Mouse (Mus musculus) liver, embryonic 14.5 days (tissue): Measurements from ENCODE around the gene Prpf8. TPM values are rescaled to one million over a fixed set of nuclear protein-coding genes. Genes with fewer than 3 reads are reported as not detected.

Experiments used
- ATAC-seq: fragments of 200-750 bp; cut with Nextera tagmentation; 2 replicates; pipeline ENCODE4 v1.8.0; 2017; ENCODE audit warnings: moderate number of reproducible peaks, mild to moderate bottlenecking, moderate library complexity; ENCODE audit not compliant: insufficient read depth
- DNase-seq, 3 experiments: peaks; one replicate each; pipeline ENCODE4 v3.0.0-alpha.2; 2012 to 2013; ENCODE audit warnings: low read depth in 3 of 3, low spot score in 3 of 3
- H3K27ac ChIP-seq: fragments of 300-500 bp; sonication (generic); 2 replicates; pipeline ENCODE4 v1.5.1; 2014; ENCODE audit warnings: moderate library complexity, mild to moderate bottlenecking, control low read depth, inconsistent platforms
- H3K27me3 ChIP-seq: fragments of 300-500 bp; sonication (generic); 2 replicates; pipeline ENCODE4 v1.6.1; 2014; ENCODE audit warnings: mild to moderate bottlenecking, low read length, moderate library complexity; ENCODE audit not compliant: control insufficient read depth, insufficient read depth
- H3K36me3 ChIP-seq: fragments of 300-500 bp; sonication (generic); replicated peaks from 2 replicates; pipeline ENCODE4 v1.6.1; 2014; ENCODE audit warnings: low read depth; ENCODE audit not compliant: control insufficient read depth, insufficient read depth
- H3K4me1 ChIP-seq, 2 experiments: fragments of 200-500 bp in 1 of 2; fragments of 300-500 bp in 1 of 2; sonication (generic) in 1 of 2; replicated peaks; 2 replicates each; pipeline ENCODE4 v1.6.1; 2012 to 2014; ENCODE audit warnings: antibody characterized with exemption in 1 of 2, inconsistent platforms in 1 of 2, low read length in 1 of 2; ENCODE audit not compliant: control insufficient read depth in 2 of 2, insufficient read depth in 2 of 2
- H3K4me2 ChIP-seq: fragments of 300-500 bp; sonication (generic); 2 replicates; pipeline ENCODE4 v1.6.1; 2014; ENCODE audit warnings: low read depth, mild to moderate bottlenecking, control low read depth, moderate library complexity
- H3K4me3 ChIP-seq, 2 experiments: fragments of 200-500 bp in 1 of 2; fragments of 300-500 bp in 1 of 2; sonication (generic) in 1 of 2; 2 replicates each; pipeline ENCODE4 v1.5.1; 2012 to 2014; ENCODE audit warnings: low read depth in 2 of 2, low read length in 2 of 2, mild to moderate bottlenecking in 2 of 2, control low read depth in 1 of 2, inconsistent platforms in 1 of 2, moderate library complexity in 1 of 2; ENCODE audit not compliant: insufficient read depth in 1 of 2
- H3K9ac ChIP-seq: fragments of 300-500 bp; sonication (generic); replicated peaks from 2 replicates; pipeline ENCODE4 v1.6.1; 2014; ENCODE audit warnings: mild to moderate bottlenecking, control low read depth, moderate library complexity
- H3K9me3 ChIP-seq: fragments of 300-500 bp; sonication (generic); 2 replicates; pipeline ENCODE4 v1.6.1; 2016; ENCODE audit warnings: low read length, mixed read lengths; ENCODE audit not compliant: control insufficient read depth
- CTCF ChIP-seq: IDR thresholded peaks from 2 replicates; pipeline ENCODE4 v1.5.1; 2016; ENCODE audit warnings: antibody characterized with exemption, low read depth, control low read depth
- EP300 ChIP-seq: IDR thresholded peaks from 2 replicates; pipeline ENCODE4 v1.6.1; 2016; ENCODE audit warnings: antibody characterized with exemption, low read depth
- WGBS: fragments of 180-500 bp; shearing (Covaris S2); extraction: QIAGEN DNeasy Blood & Tissue Kit; methylation state at CpG from one replicate; pipeline ENCODE4 v1.1.7; 2014; ENCODE audit not compliant: insufficient replicate concordance; 5-methylcytosine and 5-hydroxymethylcytosine counted together
- polyA plus RNA-seq, 2 experiments: library from polyadenylated mRNA; depleted of rRNA in 1 of 2; stranded (reverse) in 1 of 2; unstranded in 1 of 2; fragments of >200 nt; fragmentation: Nextera tagmentation in 1 of 2; extraction: Ambion mirVana in 1 of 2; gene quantifications; 2 replicates each; pipeline versions ENCODE4 v1.2.1 to v1.2.3; 2012 to 2014

The Prpf8 gene
- polyA plus RNA-seq, 2 experiments, result 34.2 to 38.1 TPM

- ATAC-seq (no peak), DNase-seq (peak; percentile 43 to 58 (median 53))
- WGBS, result 34% methylated on average over 13 of the region's 13 CpGs
- H3K4me3 ChIP-seq, result no peak overlapping the region
- no peak overlapping the region for H3K4me2 ChIP-seq
- H3K27ac ChIP-seq, result no peak overlapping the region
- H3K9ac ChIP-seq, result no peak overlapping the region
- H3K27me3 ChIP-seq, result peaks cover 2% of the 10 kb centered on the region; the same call in 1 of the 2 replicates
- no peaks in the 10 kb centered on the region for H3K9me3 ChIP-seq
- no peak for TF ChIP-seq EP300
- no peak for TF ChIP-seq CTCF
- H3K4me1 ChIP-seq, result peaks cover 5 to 18% of the 10 kb centered on the region in 2 experiments
- H3K36me3 ChIP-seq, result no peaks in the 10 kb centered on the region
These were observed 48.6 kb downstream of the Prpf8 start for GRCm38 (mm10) chr11:75535106-75535795.

DNA sequence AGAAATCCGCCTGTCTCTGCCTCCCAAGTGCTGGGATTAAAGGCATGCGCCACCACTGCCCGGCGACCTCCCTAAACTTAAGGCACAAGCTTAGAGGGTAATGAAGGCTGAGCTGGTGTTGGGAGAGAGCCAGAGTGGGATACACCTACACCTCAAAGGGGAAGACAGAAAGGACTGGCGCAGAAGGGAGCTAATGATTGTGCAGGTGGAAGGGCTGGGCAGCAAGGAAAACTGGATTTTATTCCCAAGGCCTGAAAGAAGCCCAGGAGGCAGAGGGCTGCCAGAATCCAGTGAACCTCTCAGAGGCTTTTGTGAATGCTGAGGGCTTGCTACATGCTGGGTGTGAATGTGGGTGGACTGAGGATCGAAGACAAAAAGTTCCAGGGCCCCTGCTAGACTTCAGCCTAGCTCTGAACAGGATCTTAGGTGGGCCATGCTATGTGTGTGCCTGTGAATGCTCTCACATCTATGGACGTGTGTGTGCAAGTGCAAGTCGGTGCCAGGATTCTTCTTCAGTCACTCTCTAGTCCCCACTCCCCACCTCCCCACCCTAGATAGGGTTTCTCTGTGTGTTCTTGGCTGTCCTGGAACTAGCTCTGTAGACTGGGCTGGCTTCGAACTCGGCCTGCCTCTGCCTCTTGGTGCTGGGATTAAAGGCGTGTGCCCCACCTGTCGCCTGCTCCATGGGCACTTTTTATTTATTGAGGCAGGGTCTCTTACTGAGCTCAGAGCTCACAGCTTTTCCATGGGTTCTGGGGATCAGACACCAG is 49.8 kb downstream of the Prpf8 start:
- Histone ChIP-seq H3K4me2 (no peak overlapping the region), H3K27ac (no peak overlapping the region), H3K4me3 (no peak overlapping the region), H3K27me3 (peaks cover 2% of the 10 kb centered on the region; the same call in 1 of the 2 replicates), H3K9me3 (no peaks in the 10 kb centered on the region), H3K9ac (no peak overlapping the region), H3K36me3 (no peaks in the 10 kb centered on the region), H3K4me1 (peaks cover 7 to 27% of the 10 kb centered on the region in 2 experiments)
- no peak for TF ChIP-seq EP300
- no peak for TF ChIP-seq CTCF
- 78% methylated on average over 12 of the region's 12 CpGs for WGBS
- ATAC-seq (no peak), DNase-seq (no peak)

GRCm38 (mm10) chr11:75537025-75537414 is 50.4 kb downstream of the Prpf8 start:
- ATAC-seq, result no peak

GRCm38 (mm10) chr11:75537491-75538183 is 51.0 kb downstream of the Prpf8 start:
- TF ChIP-seq EP300, result no peak
- TF ChIP-seq CTCF, result peak; percentile 6; the same call in 1 of the 2 replicates
- no peak for DNase-seq
- H3K9me3 ChIP-seq, result no peaks in the 10 kb centered on the region
- no peaks in the 10 kb centered on the region for H3K36me3 ChIP-seq
- WGBS, result 54% methylated on average over 11 of the region's 11 CpGs
- H3K4me2 ChIP-seq, result no peak overlapping the region
- peak; percentile 16; the same call in 1 of the 2 replicates for ATAC-seq
- H3K4me1 ChIP-seq, result peaks cover 5 to 27% of the 10 kb centered on the region in 2 experiments
- no peak overlapping the region for H3K9ac ChIP-seq
- H3K27ac ChIP-seq, result no peak overlapping the region
- peaks cover 2% of the 10 kb centered on the region; the same call in 1 of the 2 replicates for H3K27me3 ChIP-seq
- H3K4me3 ChIP-seq, result no peak overlapping the region

More at GRCm38 (mm10) chr11:75537025-75537414, 50.4 kb downstream of the Prpf8 start:
- no peak overlapping the region for H3K4me2 ChIP-seq
- no peak overlapping the region for H3K9ac ChIP-seq
- no peak for DNase-seq
- peaks cover 7 to 29% of the 10 kb centered on the region in 2 experiments for H3K4me1 ChIP-seq
- H3K9me3 ChIP-seq, result no peaks in the 10 kb centered on the region
- H3K4me3 ChIP-seq, result no peak overlapping the region
- TF ChIP-seq CTCF (no peak), EP300 (no peak)
- H3K36me3 ChIP-seq, result no peaks in the 10 kb centered on the region
- no peak overlapping the region for H3K27ac ChIP-seq
- peaks cover 2% of the 10 kb centered on the region; the same call in 1 of the 2 replicates for H3K27me3 ChIP-seq
- WGBS, result 77% methylated on average over 8 of the region's 8 CpGs
